Mouse (Mus musculus): ENCODE measurements around the gene Tdrkh. TPM values are rescaled to one million over a fixed set of nuclear protein-coding genes. Genes with fewer than 3 reads are reported as not detected.

Gene Tdrkh
- polyA plus RNA-seq, 1 experiment from 2014 or later, result 67.8 TPM

DNA sequence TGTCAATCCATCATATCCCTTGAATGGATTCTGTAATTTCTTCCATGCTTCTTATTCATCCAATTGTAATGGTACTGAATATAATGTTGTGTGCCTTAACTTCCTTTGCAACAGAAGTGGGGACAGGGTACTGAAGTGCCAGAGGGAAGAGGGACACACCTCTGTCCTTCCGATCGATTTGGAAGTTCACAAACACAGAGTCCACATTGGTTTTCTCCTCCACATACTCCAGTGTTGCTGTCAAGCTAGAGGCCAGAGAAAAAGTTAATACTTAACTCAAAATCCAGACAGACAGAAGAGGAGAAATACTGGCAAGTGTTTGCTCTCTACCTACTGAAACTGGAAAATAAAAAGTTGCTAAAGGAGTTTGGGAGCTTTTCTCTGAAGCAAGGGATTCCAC, 21.2 kb downstream of the Tdrkh start:
- no peak overlapping the region for H3K27ac ChIP-seq
- H3K4me2 ChIP-seq, result no peak overlapping the region
- no peaks in the 10 kb centered on the region for H3K9me3 ChIP-seq
- ATAC-seq (ENCODE audit: low FRiP score), result no peak
- H3K9ac ChIP-seq, result no peak overlapping the region
- 0 out of 2 replicates have a peak, but pooled peaks cover 6% of the 10 kb centered on the region for H3K36me3 ChIP-seq (replicated peaks)
- no peaks in the 10 kb centered on the region for H3K4me1 ChIP-seq
- H3K4me3 ChIP-seq (replicated peaks), result no peak overlapping the region
- WGBS, result 91% methylated on average over 2 of the region's 2 CpGs
- H3K27me3 ChIP-seq, result no peaks in the 10 kb centered on the region

DNA sequence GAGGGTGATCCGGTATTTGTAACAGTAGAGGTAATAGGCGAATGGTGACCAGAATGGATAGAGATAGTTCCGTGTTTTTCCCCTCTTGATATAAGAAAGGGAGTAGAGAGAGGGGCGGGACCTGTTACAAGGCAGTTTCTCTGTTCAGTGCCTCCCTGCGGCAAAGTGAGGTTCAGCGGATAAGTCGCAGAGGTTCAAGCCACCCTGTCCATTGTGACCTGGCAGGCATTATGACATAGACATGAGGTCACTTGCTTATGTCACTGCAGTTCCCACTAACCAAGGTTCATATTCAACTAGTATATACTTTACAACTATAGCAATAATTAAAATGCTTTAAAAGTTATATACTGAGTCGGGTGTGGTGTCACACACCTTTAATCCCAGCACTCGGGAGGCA, 23.3 kb downstream of the Tdrkh start:
- Histone ChIP-seq H3K36me3 (replicated peaks) (no peaks in the 10 kb centered on the region), H3K9me3 (no peaks in the 10 kb centered on the region), H3K4me2 (no peak overlapping the region), H3K4me1 (no peaks in the 10 kb centered on the region), H3K27me3 (no peaks in the 10 kb centered on the region), H3K9ac (no peak overlapping the region), H3K27ac (no peak overlapping the region), H3K4me3 (replicated peaks) (no peak overlapping the region)
- 86% methylated on average over 9 of the region's 9 CpGs for WGBS
- ATAC-seq (ENCODE audit: low FRiP score), result no peak

DNA sequence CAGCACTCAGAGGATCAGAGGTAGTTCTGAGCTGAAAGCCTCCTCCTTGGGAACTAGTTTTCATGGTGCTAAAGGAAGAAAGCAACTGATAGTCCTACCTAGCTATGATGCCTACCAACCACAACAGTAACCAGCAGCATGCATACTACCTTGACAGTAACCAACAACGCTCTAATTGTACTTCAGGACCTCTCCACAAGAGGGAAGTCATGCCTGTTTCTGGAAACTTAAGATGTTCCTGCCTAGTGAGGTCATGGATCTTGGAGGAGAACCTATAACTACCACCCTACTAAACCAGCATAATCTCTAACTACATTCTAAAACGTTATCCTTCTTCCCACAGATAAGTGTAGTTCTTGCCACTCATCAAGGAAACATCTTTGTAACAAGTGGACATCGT, 28.1 kb downstream of the Tdrkh start:
- H3K36me3 ChIP-seq (replicated peaks), result peaks cover 17% of the 10 kb centered on the region
- H3K4me3 ChIP-seq (replicated peaks), result no peak overlapping the region
- no peaks in the 10 kb centered on the region for H3K9me3 ChIP-seq
- H3K4me2 ChIP-seq, result no peak overlapping the region
- no peaks in the 10 kb centered on the region for H3K27me3 ChIP-seq
- peaks cover 15% of the 10 kb centered on the region for H3K4me1 ChIP-seq
- no peak overlapping the region for H3K9ac ChIP-seq
- no peak overlapping the region for H3K27ac ChIP-seq
- WGBS, result 41% methylated on average over 3 of the region's 3 CpGs
- ATAC-seq (ENCODE audit: low FRiP score), result no peak

- Histone ChIP-seq H3K27me3 (no peaks in the 10 kb centered on the region), H3K9me3 (no peaks in the 10 kb centered on the region), H3K36me3 (replicated peaks) (peaks cover 36% of the 10 kb centered on the region), H3K4me3 (replicated peaks) (peak within 1 kb of the TSS; percentile 96), H3K27ac (peak within 1 kb of the TSS; percentile 74), H3K4me1 (peaks cover 15% of the 10 kb centered on the region), H3K9ac (peak within 1 kb of the TSS; percentile 94), H3K4me2 (peak within 1 kb of the TSS; percentile 93)
- ATAC-seq (ENCODE audit: low FRiP score), result peak; percentile 98
- WGBS, result under 1% methylated on average over 38 of the region's 39 CpGs
Observed at GRCm38 (mm10) chr3:94442951-94443596, 30.0 kb downstream of the Tdrkh start, which contains the start of gene Mrpl9. Mrpl9 (plus strand) TSS chr3:94443318.

DNA sequence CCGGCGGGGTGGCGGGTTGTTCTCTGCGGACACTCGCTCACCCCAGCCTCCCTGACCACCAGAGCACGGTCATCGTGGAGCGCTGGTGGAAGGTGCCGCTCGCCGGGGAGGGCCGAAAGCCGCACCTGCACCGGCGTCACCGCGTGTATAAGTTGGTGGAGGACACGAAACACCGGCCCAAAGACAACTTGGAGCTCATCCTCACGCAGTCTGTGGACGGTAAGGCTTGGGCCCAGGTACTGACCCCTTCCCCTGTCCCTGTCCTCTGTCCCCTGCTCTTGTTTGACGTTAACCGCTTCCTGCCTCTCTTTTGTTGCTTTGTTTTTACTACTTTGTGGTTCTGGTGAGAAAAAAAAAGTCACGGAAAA, 30.5 kb downstream of the Tdrkh start, which contains the start of gene Oaz3:
Gene Oaz3, minus strand, starts transcription at position 319 of the 368 bp plus-strand sequence.
- Histone ChIP-seq H3K4me3 (replicated peaks) (peak within 1 kb of the TSS; percentile 96), H3K9me3 (no peaks in the 10 kb centered on the region), H3K9ac (peak within 1 kb of the TSS; percentile 94), H3K36me3 (replicated peaks) (peaks cover 41% of the 10 kb centered on the region), H3K4me1 (peaks cover 15% of the 10 kb centered on the region), H3K27ac (peak within 1 kb of the TSS; percentile 74), H3K4me2 (peak within 1 kb of the TSS; percentile 93), H3K27me3 (no peaks in the 10 kb centered on the region)
- no peak; the same call in 1 of the 2 replicates for ATAC-seq (ENCODE audit: low FRiP score)
- under 1% methylated on average over 24 of the region's 24 CpGs for WGBS

- H3K9me3 ChIP-seq, result no peaks in the 10 kb centered on the region
- H3K27ac ChIP-seq, result no peak overlapping the region
- no peak for ATAC-seq (ENCODE audit: low FRiP score)
- H3K4me1 ChIP-seq, result peaks cover 3% of the 10 kb centered on the region
- no peaks in the 10 kb centered on the region for H3K27me3 ChIP-seq
- 94% methylated on average over 2 of the region's 2 CpGs for WGBS
- no peak overlapping the region for H3K4me3 ChIP-seq (replicated peaks)
- no peak overlapping the region for H3K4me2 ChIP-seq
- peaks cover 50% of the 10 kb centered on the region for H3K36me3 ChIP-seq (replicated peaks)
- H3K9ac ChIP-seq, result no peak overlapping the region
Observed at GRCm38 (mm10) chr3:94449377-94449776, 36.3 kb downstream of the Tdrkh start.

DNA sequence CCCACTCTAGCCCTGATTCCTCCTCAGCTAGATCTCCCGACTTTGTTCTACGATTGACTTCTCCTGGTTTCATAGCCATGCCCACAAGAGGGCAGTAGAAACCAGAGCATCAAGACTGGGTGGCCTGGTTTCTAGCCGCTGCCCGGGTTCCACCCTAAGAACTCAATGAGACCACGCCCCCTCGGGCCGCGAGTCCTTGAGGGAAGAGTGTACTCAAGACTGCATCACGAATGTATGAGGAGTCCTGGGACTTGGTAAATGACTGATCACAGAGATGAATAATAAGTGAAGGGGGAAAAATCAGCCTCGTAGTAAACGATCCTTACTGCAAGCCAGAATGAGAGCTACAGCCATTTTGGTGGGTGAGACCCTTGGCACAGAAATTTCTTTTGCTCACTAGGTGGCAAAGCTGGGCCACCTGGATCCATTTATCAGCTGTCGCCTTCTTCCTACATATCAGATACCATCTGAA, 43.5 kb downstream of the Tdrkh start:
- H3K4me1 ChIP-seq, result no peaks in the 10 kb centered on the region
- no peaks in the 10 kb centered on the region for H3K36me3 ChIP-seq (replicated peaks)
- peak overlapping the region; percentile 33 for H3K4me3 ChIP-seq (replicated peaks)
- H3K9ac ChIP-seq, result no peak overlapping the region
- peak overlapping the region; percentile 44 for H3K4me2 ChIP-seq
- peaks cover 9% of the 10 kb centered on the region for H3K27me3 ChIP-seq
- 2% methylated on average over 12 of the region's 12 CpGs for WGBS
- H3K27ac ChIP-seq, result no peak overlapping the region
- ATAC-seq (ENCODE audit: low FRiP score), result peak; percentile 91
- H3K9me3 ChIP-seq, result peaks cover 6% of the 10 kb centered on the region; the same call in 1 of the 2 replicates

- 71% methylated on average over 3 of the region's 3 CpGs for WGBS
- Histone ChIP-seq H3K9ac (no peak overlapping the region), H3K4me2 (no peak overlapping the region), H3K4me3 (replicated peaks) (no peak overlapping the region), H3K27ac (0 out of 2 replicates have a peak overlapping the region, but pooled peaks have one; percentile 15), H3K4me1 (no peaks in the 10 kb centered on the region), H3K36me3 (replicated peaks) (no peaks in the 10 kb centered on the region), H3K27me3 (peaks cover 9% of the 10 kb centered on the region), H3K9me3 (peaks cover 6% of the 10 kb centered on the region; the same call in 1 of the 2 replicates)
- ATAC-seq (ENCODE audit: low FRiP score), result peak; percentile 21; the same call in 1 of the 2 replicates
Observed at GRCm38 (mm10) chr3:94457055-94457454, 44.0 kb downstream of the Tdrkh start.

- no peaks in the 10 kb centered on the region for H3K36me3 ChIP-seq (replicated peaks)
- H3K4me3 ChIP-seq (replicated peaks), result no peak overlapping the region
- H3K9me3 ChIP-seq, result peaks cover 6% of the 10 kb centered on the region; the same call in 1 of the 2 replicates
- H3K4me2 ChIP-seq, result no peak overlapping the region
- H3K27ac ChIP-seq, result no peak overlapping the region
- H3K4me1 ChIP-seq, result peaks cover 15% of the 10 kb centered on the region
- H3K9ac ChIP-seq, result no peak overlapping the region
- peaks cover 9% of the 10 kb centered on the region for H3K27me3 ChIP-seq
- 93% methylated on average over 2 of the region's 2 CpGs for WGBS
- ATAC-seq (ENCODE audit: low FRiP score), result no peak
Observed at GRCm38 (mm10) chr3:94459834-94460233, 46.8 kb downstream of the Tdrkh start.

- Histone ChIP-seq H3K36me3 (replicated peaks) (no peaks in the 10 kb centered on the region), H3K4me2 (peak overlapping the region; percentile 24; the same call in 1 of the 2 replicates), H3K4me3 (replicated peaks) (no peak overlapping the region), H3K27ac (peak overlapping the region; percentile 95), H3K9ac (no peak overlapping the region), H3K27me3 (no peaks in the 10 kb centered on the region), H3K9me3 (peaks cover 3% of the 10 kb centered on the region; the same call in 1 of the 2 replicates), H3K4me1 (peaks cover 36% of the 10 kb centered on the region)
- WGBS, result 27% methylated on average over 11 of the region's 11 CpGs
- ATAC-seq (ENCODE audit: low FRiP score), result peak; percentile 79
Observed at GRCm38 (mm10) chr3:94463926-94464578, 51.0 kb downstream of the Tdrkh start.

DNA sequence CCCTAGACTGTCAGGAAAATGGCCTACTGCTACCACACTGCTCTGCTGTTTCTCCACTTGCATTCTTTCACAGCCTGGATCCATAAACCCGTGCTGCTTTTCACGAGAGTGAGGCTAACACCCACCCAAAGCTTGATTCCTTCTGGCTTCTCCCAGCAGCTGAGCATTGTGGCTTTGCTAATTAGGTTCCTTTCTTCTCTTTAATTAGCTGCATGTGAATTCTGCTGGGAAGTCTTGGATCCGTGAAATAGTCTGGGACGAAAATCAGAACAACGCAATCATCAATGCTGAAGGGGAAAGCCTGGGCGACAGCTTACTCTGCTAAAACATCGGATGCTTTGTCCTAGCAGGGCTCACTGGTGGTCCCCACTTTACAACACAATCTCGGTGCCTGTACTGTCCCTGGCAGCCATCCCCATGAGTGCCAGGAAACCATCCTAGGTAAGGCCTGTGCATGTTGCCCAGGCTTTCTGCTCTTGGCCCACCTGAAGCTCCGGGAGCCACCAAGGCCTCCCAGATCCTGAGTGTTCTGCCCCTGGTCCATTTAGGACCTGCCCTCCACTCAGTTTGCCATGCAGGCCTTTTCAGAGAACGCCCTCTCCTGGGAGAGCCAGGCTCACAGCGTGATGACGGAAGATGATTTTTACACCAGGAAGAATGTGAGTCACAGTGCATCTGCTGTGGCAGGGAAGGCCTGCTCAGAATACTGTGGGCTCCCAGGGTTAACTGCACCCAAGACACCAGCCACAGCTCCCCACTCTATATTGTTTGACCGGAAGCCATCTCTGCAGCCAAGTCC, 52.8 kb downstream of the Tdrkh start:
- Histone ChIP-seq H3K9ac (peak overlapping the region; percentile 29; the same call in 1 of the 2 replicates), H3K4me2 (0 out of 2 replicates have a peak overlapping the region, but pooled peaks have one; percentile 4), H3K27ac (peak overlapping the region; percentile 95), H3K9me3 (no peaks in the 10 kb centered on the region), H3K36me3 (replicated peaks) (no peaks in the 10 kb centered on the region), H3K4me3 (replicated peaks) (no peak overlapping the region), H3K27me3 (no peaks in the 10 kb centered on the region), H3K4me1 (peaks cover 39% of the 10 kb centered on the region)
- 25% methylated on average over 13 of the region's 13 CpGs for WGBS
- ATAC-seq (ENCODE audit: low FRiP score), result peak; percentile 72

- Histone ChIP-seq H3K4me1 (peaks cover 48% of the 10 kb centered on the region), H3K9ac (peak overlapping the region; percentile 7; the same call in 1 of the 2 replicates), H3K36me3 (replicated peaks) (no peaks in the 10 kb centered on the region), H3K27me3 (no peaks in the 10 kb centered on the region), H3K9me3 (no peaks in the 10 kb centered on the region), H3K27ac (no peak overlapping the region), H3K4me3 (replicated peaks) (no peak overlapping the region), H3K4me2 (no peak overlapping the region)
- no peak for ATAC-seq (ENCODE audit: low FRiP score)
- WGBS, result 65% methylated on average over 3 of the region's 3 CpGs
Observed at GRCm38 (mm10) chr3:94468931-94469330, 55.9 kb downstream of the Tdrkh start.
